Mouse (Mus musculus) small intestine, adult 2 months (tissue): ENCODE data around the gene Arhgap4.

ENCODE experiments used
- CTCF ChIP-seq: fragments of 200-500 bp; IDR thresholded peaks from 2 replicates; pipeline ENCODE4 v1.5.1; 2012; ENCODE audit warnings: low read depth, mild to moderate bottlenecking, control low read depth, inconsistent platforms, low read length, moderate library complexity, mixed read lengths; ENCODE audit not compliant: insufficient replicate concordance, insufficient read length; ENCODE audit errors: extremely low read depth
- POLR2A ChIP-seq: fragments of 200-500 bp; IDR thresholded peaks from 2 replicates; pipeline ENCODE4 v1.6.1; 2012; ENCODE audit warnings: low read depth, mild to moderate bottlenecking, control low read depth, inconsistent platforms, low read length, moderate library complexity

DNA sequence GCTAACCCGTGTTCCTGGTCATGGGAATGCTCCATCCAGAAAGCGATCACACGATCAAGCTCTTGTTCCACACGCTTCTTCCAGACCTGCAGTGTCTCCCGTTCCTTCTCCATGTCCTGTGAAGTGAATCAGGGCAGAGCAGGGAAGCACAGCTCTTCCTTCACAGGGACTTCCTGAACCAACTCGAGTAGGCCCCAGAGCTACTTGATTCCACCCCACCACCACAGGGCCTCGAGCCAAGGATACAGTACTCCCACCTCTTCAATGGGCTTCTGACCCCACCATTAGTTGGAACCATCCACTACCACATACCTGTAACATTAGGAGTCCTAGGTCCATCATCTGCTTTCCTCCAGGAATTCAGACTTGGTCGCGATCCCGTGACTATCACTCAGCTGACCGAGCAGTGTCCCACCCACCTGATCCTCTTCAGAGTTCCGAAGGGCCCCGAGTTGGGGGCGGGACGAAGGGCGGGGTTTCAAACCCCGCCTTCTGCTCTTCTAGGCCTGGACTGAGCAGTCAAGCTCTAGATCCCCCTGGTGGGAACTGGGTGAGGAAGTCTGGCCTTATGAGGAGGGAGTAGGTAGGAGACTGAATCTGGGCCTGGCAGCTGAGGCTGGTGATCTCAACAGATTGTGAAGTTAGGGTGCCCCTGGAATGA, 8.9 kb upstream of the Arhgap4 start, which contains the start of gene Renbp:
- TF ChIP-seq POLR2A (no peak), CTCF (no peak)
